Mouse (Mus musculus): ENCODE measurements around the gene Uvrag. TPM values are rescaled to one million over a fixed set of nuclear protein-coding genes. Genes with fewer than 3 reads are reported as not detected.

The Uvrag gene
- total and polyA plus RNA-seq, 3 experiments: 13.1 to 29.9 (median 23.3) TPM

DNA sequence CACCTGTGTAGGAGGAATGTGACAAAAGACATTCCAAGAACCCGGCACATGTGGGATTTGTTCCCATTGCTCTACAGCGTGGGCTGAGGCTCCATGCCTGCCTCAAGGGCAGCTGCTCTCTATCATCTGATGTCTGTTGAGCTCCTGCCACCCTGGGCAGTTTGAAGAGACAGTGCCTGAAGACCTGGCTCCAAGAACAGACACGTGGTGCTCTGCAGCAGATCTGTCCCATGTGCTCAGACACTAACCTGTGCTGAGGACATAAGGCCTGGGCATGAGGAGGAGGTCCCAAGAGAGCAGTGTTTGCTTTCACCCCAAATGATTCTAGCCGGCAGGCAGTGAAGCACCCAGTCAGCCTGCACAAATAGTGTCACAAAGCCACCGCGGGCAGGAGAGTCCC is 27.8 kb upstream of the Uvrag start:
- no peaks in the 10 kb centered on the region for H3K4me1 ChIP-seq (ENCODE audit: insufficient read depth, low read depth, low read length)
- H3K9me3 ChIP-seq (replicated peaks): no peaks in the 10 kb centered on the region
- TF ChIP-seq GATA2 (IDR thresholded peaks at IDR 0.05; ENCODE audit: borderline replicate concordance, low read depth, low read length) (no peak), POLR2AphosphoS5 (IDR thresholded peaks at IDR 0.05; ENCODE audit: insufficient replicate concordance, low read depth, low read length) (no peak), CTCF (IDR thresholded peaks at IDR 0.05; ENCODE audit: low read depth, low read length) (no peak), GATA1 (IDR thresholded peaks at IDR 0.05; ENCODE audit: borderline replicate concordance, low read length) (no peak), TAL1 (conservative IDR thresholded peaks at IDR 0.05; ENCODE audit: low read depth, low read length) (no peak)
- no peak overlapping the region for H3K4me3 ChIP-seq (ENCODE audit: low read depth, low read length)
- ATAC-seq (ENCODE audit: extremely low read depth, insufficient number of reproducible peaks, low FRiP score, poor library complexity, severe bottlenecking): no peak
- DNase-seq (ENCODE audit: low spot score): no peak
- H3K36me3 ChIP-seq (replicated peaks): no peaks in the 10 kb centered on the region
- H3K27me3 ChIP-seq (ENCODE audit: insufficient read depth, low read length): peaks cover 45% of the 10 kb centered on the region

DNA sequence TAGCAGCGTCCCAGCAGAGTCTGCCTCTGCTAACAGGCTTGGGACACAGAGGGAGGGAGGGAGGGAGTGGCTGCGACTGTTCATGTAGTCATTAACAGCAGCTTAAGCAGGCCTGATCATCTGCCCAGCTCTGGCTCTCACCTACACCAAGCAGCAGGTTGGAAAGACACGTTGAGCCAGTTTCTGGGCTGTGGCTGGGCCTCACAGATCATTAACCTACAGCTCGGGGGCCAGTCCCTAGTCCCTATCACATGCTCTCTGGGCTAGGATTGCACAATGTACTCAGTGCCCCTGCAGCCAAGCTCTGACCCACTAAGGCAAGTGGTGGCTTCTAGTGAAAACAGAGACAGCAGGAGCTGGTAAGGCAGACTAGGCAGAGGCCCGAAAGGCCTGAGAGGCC is 27.0 kb upstream of the Uvrag start:
- DNase-seq (ENCODE audit: low spot score) (no peak), ATAC-seq (ENCODE audit: extremely low read depth, insufficient number of reproducible peaks, low FRiP score, poor library complexity, severe bottlenecking) (no peak)
- H3K27me3 ChIP-seq (ENCODE audit: insufficient read depth, low read length): peaks cover 53% of the 10 kb centered on the region

DNA sequence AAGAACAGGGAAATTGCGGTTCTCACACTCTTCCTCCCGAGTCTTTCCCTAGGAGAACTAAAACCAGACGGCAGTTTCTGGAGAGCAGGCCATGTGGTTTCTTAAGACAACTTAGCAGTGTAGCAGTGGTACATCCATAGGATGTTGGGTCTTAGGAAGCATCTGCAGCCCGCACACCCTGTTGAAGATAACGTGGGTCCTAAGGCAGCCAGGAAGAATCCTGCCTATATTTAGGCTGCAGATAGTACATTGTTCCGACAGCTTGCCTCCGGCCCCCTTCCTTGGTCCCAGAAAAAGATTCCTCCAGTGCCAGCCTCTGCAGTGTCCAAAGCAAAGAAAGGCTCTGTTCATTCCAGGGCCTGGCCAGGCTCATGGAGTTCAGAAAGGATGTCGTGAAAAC is 25.2 kb upstream of the Uvrag start:
- TF ChIP-seq GATA2 (IDR thresholded peaks at IDR 0.05; ENCODE audit: borderline replicate concordance, low read depth, low read length) (no peak), POLR2AphosphoS5 (IDR thresholded peaks at IDR 0.05; ENCODE audit: insufficient replicate concordance, low read depth, low read length) (no peak), CTCF (IDR thresholded peaks at IDR 0.05; ENCODE audit: low read depth, low read length) (no peak), TAL1 (conservative IDR thresholded peaks at IDR 0.05; ENCODE audit: low read depth, low read length) (no peak), GATA1 (IDR thresholded peaks at IDR 0.05; ENCODE audit: borderline replicate concordance, low read length) (no peak)
- Histone ChIP-seq H3K27me3 (ENCODE audit: insufficient read depth, low read length) (peaks cover 54% of the 10 kb centered on the region), H3K4me1 (ENCODE audit: insufficient read depth, low read depth, low read length) (peaks cover 6% of the 10 kb centered on the region), H3K36me3 (replicated peaks) (no peaks in the 10 kb centered on the region), H3K9me3 (replicated peaks) (no peaks in the 10 kb centered on the region), H3K4me3 (ENCODE audit: low read depth, low read length) (no peak overlapping the region)
- ATAC-seq (ENCODE audit: extremely low read depth, insufficient number of reproducible peaks, low FRiP score, poor library complexity, severe bottlenecking): no peak
- no peak for DNase-seq (ENCODE audit: low spot score)

More for the DNA sequence above, 27.0 kb upstream of the Uvrag start:
- Histone ChIP-seq H3K4me3 (ENCODE audit: low read depth, low read length) (no peak overlapping the region), H3K4me1 (ENCODE audit: insufficient read depth, low read depth, low read length) (no peaks in the 10 kb centered on the region), H3K9me3 (replicated peaks) (no peaks in the 10 kb centered on the region), H3K36me3 (replicated peaks) (no peaks in the 10 kb centered on the region)
- TF ChIP-seq POLR2AphosphoS5 (IDR thresholded peaks at IDR 0.05; ENCODE audit: insufficient replicate concordance, low read depth, low read length) (no peak), GATA2 (IDR thresholded peaks at IDR 0.05; ENCODE audit: borderline replicate concordance, low read depth, low read length) (no peak), CTCF (IDR thresholded peaks at IDR 0.05; ENCODE audit: low read depth, low read length) (no peak), GATA1 (IDR thresholded peaks at IDR 0.05; ENCODE audit: borderline replicate concordance, low read length) (no peak), TAL1 (conservative IDR thresholded peaks at IDR 0.05; ENCODE audit: low read depth, low read length) (no peak)

DNA sequence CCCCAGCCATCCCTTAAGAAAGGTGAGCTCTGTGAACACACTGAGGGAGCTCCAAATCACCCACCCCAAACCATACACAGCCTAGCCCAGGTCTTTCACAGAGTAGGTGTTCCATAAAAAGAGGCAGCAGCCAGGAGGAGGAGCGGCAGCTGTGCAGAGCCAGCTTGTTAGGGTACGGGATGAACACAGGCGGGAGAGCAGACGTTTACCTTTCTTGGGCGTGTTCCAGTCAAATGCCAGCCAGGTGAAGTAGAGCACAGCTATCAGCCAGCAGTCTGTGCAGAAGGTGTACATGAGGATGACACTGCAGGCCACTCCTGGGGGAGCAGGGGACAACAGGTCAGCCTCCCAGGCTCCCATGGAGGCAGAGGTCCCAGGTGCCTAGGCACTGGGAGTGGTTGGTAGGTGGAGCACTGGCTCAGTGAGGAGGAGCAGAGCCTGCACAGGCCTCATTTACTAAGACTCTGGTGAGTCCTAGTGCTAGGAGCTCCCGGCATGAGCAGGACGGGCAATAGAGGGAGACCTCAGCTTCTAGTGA is 24.0 kb upstream of the Uvrag start:
- Histone ChIP-seq H3K36me3 (replicated peaks) (no peaks in the 10 kb centered on the region), H3K9me3 (replicated peaks) (no peaks in the 10 kb centered on the region), H3K4me1 (ENCODE audit: insufficient read depth, low read depth, low read length) (peaks cover 14% of the 10 kb centered on the region), H3K27me3 (ENCODE audit: insufficient read depth, low read length) (peaks cover 61% of the 10 kb centered on the region), H3K4me3 (ENCODE audit: low read depth, low read length) (no peak overlapping the region)
- no peak for ATAC-seq (ENCODE audit: extremely low read depth, insufficient number of reproducible peaks, low FRiP score, poor library complexity, severe bottlenecking)
- no peak for DNase-seq (ENCODE audit: low spot score)
- TF ChIP-seq GATA2 (IDR thresholded peaks at IDR 0.05; ENCODE audit: borderline replicate concordance, low read depth, low read length): no peak
- no peak for TF ChIP-seq CTCF (IDR thresholded peaks at IDR 0.05; ENCODE audit: low read depth, low read length)
- no peak for TF ChIP-seq TAL1 (conservative IDR thresholded peaks at IDR 0.05; ENCODE audit: low read depth, low read length)
- no peak for TF ChIP-seq GATA1 (IDR thresholded peaks at IDR 0.05; ENCODE audit: borderline replicate concordance, low read length)
- no peak for TF ChIP-seq POLR2AphosphoS5 (IDR thresholded peaks at IDR 0.05; ENCODE audit: insufficient replicate concordance, low read depth, low read length)

DNA sequence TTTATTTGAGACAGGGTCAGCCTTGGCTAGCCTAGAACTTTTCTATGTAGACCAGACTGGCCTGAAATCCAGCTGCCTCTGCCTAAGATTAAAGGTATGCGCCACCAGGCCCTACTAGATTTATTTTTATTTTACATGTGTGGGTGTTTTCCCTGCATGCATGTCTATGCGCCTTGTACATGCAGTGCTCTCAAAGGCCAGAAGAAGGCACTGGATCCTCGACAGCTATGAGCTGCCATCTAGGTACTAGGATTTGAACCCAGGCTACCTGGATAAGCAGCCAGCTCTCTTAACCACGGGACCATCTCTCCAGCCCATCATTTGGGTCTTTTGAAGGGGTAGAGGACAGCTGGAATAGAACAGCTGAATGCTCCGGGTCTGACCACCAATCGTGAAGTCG is 21.5 kb upstream of the Uvrag start:
- Histone ChIP-seq H3K27me3 (ENCODE audit: insufficient read depth, low read length) (peaks cover 63% of the 10 kb centered on the region), H3K4me1 (ENCODE audit: insufficient read depth, low read depth, low read length) (peaks cover 14% of the 10 kb centered on the region), H3K36me3 (replicated peaks) (no peaks in the 10 kb centered on the region), H3K4me3 (ENCODE audit: low read depth, low read length) (no peak overlapping the region), H3K9me3 (replicated peaks) (no peaks in the 10 kb centered on the region)
- DNase-seq (ENCODE audit: low spot score) (no peak), ATAC-seq (ENCODE audit: extremely low read depth, insufficient number of reproducible peaks, low FRiP score, poor library complexity, severe bottlenecking) (no peak)
- TF ChIP-seq CTCF (IDR thresholded peaks at IDR 0.05; ENCODE audit: low read depth, low read length): no peak
- no peak for TF ChIP-seq GATA2 (IDR thresholded peaks at IDR 0.05; ENCODE audit: borderline replicate concordance, low read depth, low read length)
- no peak for TF ChIP-seq POLR2AphosphoS5 (IDR thresholded peaks at IDR 0.05; ENCODE audit: insufficient replicate concordance, low read depth, low read length)
- TF ChIP-seq TAL1 (conservative IDR thresholded peaks at IDR 0.05; ENCODE audit: low read depth, low read length): no peak

DNA sequence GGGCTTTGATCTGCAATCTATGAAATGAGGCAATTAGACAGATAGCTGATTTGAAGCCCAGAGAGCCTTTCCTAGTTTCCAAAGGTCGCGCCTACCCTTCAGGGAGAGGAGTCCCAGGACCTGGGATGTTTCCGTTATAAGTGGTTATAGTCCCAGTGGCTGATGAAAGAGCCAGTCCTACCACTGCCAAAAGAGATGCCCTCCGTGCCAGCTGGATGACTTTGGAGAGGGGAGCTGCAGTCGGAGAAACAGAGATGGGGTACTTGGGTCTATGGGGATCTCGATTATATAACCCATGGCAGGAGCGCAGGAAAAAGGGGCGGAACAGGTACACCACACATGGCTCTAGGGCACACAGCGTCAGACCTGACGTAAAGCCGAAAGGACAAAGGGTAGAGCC is 21.0 kb upstream of the Uvrag start:
- ATAC-seq (ENCODE audit: extremely low read depth, insufficient number of reproducible peaks, low FRiP score, poor library complexity, severe bottlenecking) (no peak), DNase-seq (ENCODE audit: low spot score) (no peak)
- no peak for TF ChIP-seq POLR2AphosphoS5 (IDR thresholded peaks at IDR 0.05; ENCODE audit: insufficient replicate concordance, low read depth, low read length)
- no peak for TF ChIP-seq TAL1 (conservative IDR thresholded peaks at IDR 0.05; ENCODE audit: low read depth, low read length)
- no peak for TF ChIP-seq GATA2 (IDR thresholded peaks at IDR 0.05; ENCODE audit: borderline replicate concordance, low read depth, low read length)
- TF ChIP-seq GATA1 (IDR thresholded peaks at IDR 0.05; ENCODE audit: borderline replicate concordance, low read length): no peak
- TF ChIP-seq CTCF (IDR thresholded peaks at IDR 0.05; ENCODE audit: low read depth, low read length): no peak
- no peaks in the 10 kb centered on the region for H3K36me3 ChIP-seq (replicated peaks)
- H3K4me3 ChIP-seq (ENCODE audit: low read depth, low read length): no peak overlapping the region
- peaks cover 63% of the 10 kb centered on the region for H3K27me3 ChIP-seq (ENCODE audit: insufficient read depth, low read length)
- H3K9me3 ChIP-seq (replicated peaks): no peaks in the 10 kb centered on the region
- H3K4me1 ChIP-seq (ENCODE audit: insufficient read depth, low read depth, low read length): peaks cover 14% of the 10 kb centered on the region

Measured in G1E (cell line).